Mouse (Mus musculus): ENCODE measurements around the gene Ccng2.

DNA sequence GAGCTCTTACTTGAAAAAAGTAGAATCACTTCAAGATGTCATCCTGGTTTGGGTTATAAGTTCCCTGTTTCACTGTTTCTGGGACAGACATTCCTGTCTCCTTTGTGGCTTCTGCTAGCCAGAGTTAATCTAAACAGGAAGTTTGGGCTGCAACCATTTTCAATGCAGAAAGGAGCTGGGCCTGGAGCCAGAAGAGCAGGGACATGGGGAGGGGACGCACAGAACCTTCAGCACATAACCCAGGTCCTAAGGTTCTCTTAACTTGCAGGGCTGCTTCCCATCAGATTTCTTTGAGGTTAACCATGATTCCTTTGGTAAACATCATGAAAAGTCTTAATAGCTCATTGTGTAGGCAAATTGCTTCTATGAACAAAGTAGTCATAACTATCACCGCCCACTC lies 4.3 kb upstream of the Ccng2 start:
- TF ChIP-seq CTCF (conservative IDR thresholded peaks at IDR 0.05; ENCODE audit: insufficient read depth, insufficient read length, low read depth, low read length): no peak
- no peak for TF ChIP-seq POLR2A (IDR thresholded peaks at IDR 0.05; ENCODE audit: low read depth, low read length)
